Mouse (Mus musculus) heart, postnatal 0 days (tissue): ENCODE data around the gene Tmem185b.

Experiments used
- CTCF ChIP-seq: IDR thresholded peaks from 2 replicates; pipeline ENCODE4 v1.5.1; 2016; ENCODE audit warnings: antibody characterized with exemption, control low read depth, low read depth
- EP300 ChIP-seq: IDR thresholded peaks from 2 replicates; pipeline ENCODE4 v1.6.1; 2016; ENCODE audit warnings: antibody characterized with exemption, low read depth

DNA sequence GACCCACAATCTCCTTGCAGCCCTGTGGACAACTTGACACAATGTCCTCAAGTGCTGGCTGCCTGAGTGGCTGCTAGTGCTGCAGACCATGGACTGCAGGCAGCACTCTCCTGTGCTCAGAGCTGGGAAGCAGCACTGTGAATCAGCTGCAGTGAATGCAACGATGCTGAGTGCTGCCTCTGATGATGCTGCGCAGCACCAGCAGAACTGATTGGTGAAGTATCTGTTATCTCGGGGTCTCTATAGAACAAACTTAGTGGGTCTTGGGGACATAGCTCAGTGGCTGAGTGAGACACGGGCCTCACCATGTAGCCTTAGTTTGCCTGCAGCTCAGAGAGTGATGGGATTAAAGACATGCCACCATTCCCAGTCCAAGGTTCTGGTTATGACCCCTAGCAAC is 19.7 kb downstream of the Tmem185b start:
- TF ChIP-seq CTCF = no peak
- no peak for TF ChIP-seq EP300
